Mouse (Mus musculus) hindbrain, postnatal 0 days (tissue): ENCODE data around the gene Ccdc121. TPM values are rescaled to one million over a fixed set of nuclear protein-coding genes. Genes with fewer than 3 reads are reported as not detected.

Experiments used
- ATAC-seq: fragments of 200-750 bp; cut with Nextera tagmentation; 2 replicates; pipeline ENCODE4 v1.8.0; 2017; ENCODE audit warnings: mild to moderate bottlenecking, moderate TSS enrichment, moderate library complexity
- DNase-seq: peaks from one replicate; pipeline ENCODE4 v3.0.0-alpha.2; 2015; ENCODE audit warnings: low spot score
- H3K27ac ChIP-seq: fragments of 300-500 bp; sonication (generic); 2 replicates; pipeline ENCODE4 v1.5.1; 2014; ENCODE audit warnings: mild to moderate bottlenecking
- H3K27me3 ChIP-seq: fragments of 300-500 bp; sonication (generic); 2 replicates; pipeline ENCODE4 v1.6.1; 2014; ENCODE audit warnings: low read length, mixed read lengths; ENCODE audit not compliant: insufficient read depth
- H3K36me3 ChIP-seq: fragments of 300-500 bp; sonication (generic); 2 replicates; pipeline ENCODE4 v1.6.1; 2014; ENCODE audit warnings: low read length, mixed read lengths; ENCODE audit not compliant: insufficient read depth
- H3K4me1 ChIP-seq: fragments of 300-500 bp; sonication (generic); 2 replicates; pipeline ENCODE4 v1.6.1; 2014; ENCODE audit warnings: antibody characterized with exemption, low read length, mixed read lengths; ENCODE audit not compliant: insufficient read depth
- H3K4me2 ChIP-seq: fragments of 300-500 bp; sonication (generic); 2 replicates; pipeline ENCODE4 v1.6.1; 2014; ENCODE audit warnings: low read depth, mild to moderate bottlenecking, low read length, moderate library complexity, mixed read lengths
- H3K4me3 ChIP-seq: fragments of 300-500 bp; sonication (generic); 2 replicates; pipeline ENCODE4 v1.5.1; 2014; ENCODE audit warnings: low read length
- H3K9ac ChIP-seq: fragments of 300-500 bp; sonication (generic); replicated peaks from 2 replicates; pipeline ENCODE4 v1.6.1; 2014; ENCODE audit warnings: mild to moderate bottlenecking, low read length, moderate library complexity, mixed read lengths
- H3K9me3 ChIP-seq: fragments of 300-500 bp; sonication (generic); 2 replicates; pipeline ENCODE4 v1.6.1; 2016; ENCODE audit warnings: low read length, mixed read lengths
- CTCF ChIP-seq: IDR thresholded peaks from 2 replicates; pipeline ENCODE4 v1.5.1; 2016; ENCODE audit warnings: antibody characterized with exemption, control low read depth, low read depth
- WGBS: fragments of 180-500 bp; shearing (Covaris S2); extraction: QIAGEN DNeasy Blood & Tissue Kit; methylation state at CpG from one replicate; pipeline ENCODE4 v1.1.7; 2014; 5-methylcytosine and 5-hydroxymethylcytosine counted together
- polyA plus RNA-seq: library from polyadenylated mRNA; unstranded; fragments of >200 nt; fragmentation: Nextera tagmentation; extraction: Ambion mirVana; gene quantifications from 2 replicates; pipeline ENCODE4 v1.2.1, GENCODE M21; 2015
- total RNA-seq: library from RNA; depleted of rRNA; stranded (reverse); fragments of >200 nt; gene quantifications from 2 replicates; pipeline ENCODE4 v1.2.3, GENCODE M21; 2014; rRNA removed

Gene Ccdc121
- total RNA-seq: 0.16 TPM in 1 of 2 replicates, not detected in the other
- polyA plus RNA-seq: 0.25 TPM in 2 replicates

DNA sequence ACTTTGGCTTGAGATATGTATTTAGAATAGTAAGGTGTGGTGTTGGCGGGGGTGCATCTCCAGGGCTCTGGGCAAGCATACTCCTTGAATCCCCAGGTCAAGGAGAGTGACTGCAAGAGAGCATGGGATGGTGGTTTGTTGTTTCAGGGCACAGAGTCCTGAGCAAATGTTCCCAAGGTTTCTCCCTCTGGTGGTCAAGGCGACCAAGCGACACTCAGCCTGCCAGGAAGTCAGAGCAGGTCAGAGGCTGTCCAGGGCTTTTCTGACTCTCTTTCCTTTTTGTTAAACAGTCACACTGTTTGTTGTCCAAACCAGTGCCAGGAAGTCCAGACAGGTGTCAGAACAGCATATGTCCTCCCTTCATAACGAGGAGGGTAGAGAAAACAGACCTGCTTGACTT lies at the start of gene Ccdc121:
Gene Ccdc121 (minus strand): TSS at position 145 of the 400 bp plus-strand sequence.
- DNase-seq (peak; percentile 22), ATAC-seq (no peak)
- no peaks in the 10 kb centered on the region for H3K9me3 ChIP-seq
- H3K27me3 ChIP-seq: no peaks in the 10 kb centered on the region
- no peak within 1 kb of the TSS for H3K4me3 ChIP-seq
- H3K9ac ChIP-seq: no peak within 1 kb of the TSS
- WGBS: 53% methylated on average over 4 of the region's 4 CpGs
- no peaks in the 10 kb centered on the region for H3K4me1 ChIP-seq
- no peaks in the 10 kb centered on the region for H3K36me3 ChIP-seq
- H3K27ac ChIP-seq: no peak within 1 kb of the TSS
- H3K4me2 ChIP-seq: no peak within 1 kb of the TSS
- TF ChIP-seq CTCF: peak; percentile 67

DNA sequence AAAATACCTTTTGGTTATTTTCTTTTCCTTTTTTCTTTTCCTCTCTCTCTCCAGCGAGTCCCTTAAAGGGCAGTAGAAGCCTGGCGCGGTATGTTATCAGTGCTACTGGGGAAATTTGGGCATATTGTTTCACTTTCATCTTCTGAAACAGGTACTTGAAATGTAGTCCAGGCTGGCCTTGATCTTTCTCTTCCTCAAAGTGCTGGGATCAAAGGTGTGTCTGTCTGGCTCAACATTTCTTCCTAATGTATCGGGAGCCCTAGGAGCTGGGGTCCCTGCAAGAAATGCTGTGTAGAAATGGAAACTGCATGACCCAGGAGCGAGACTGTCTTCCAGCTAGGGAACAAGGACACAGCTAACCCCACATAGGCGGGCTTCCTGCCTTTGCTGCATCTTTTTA lies 49.1 kb upstream of the Ccdc121 start:
- DNase-seq (no peak), ATAC-seq (no peak)
- no peaks in the 10 kb centered on the region for H3K9me3 ChIP-seq
- H3K4me3 ChIP-seq: no peak overlapping the region
- H3K4me2 ChIP-seq: no peak overlapping the region
- no peak overlapping the region for H3K27ac ChIP-seq
- no peak for TF ChIP-seq CTCF
- H3K27me3 ChIP-seq: no peaks in the 10 kb centered on the region
- no peak overlapping the region for H3K9ac ChIP-seq
- H3K36me3 ChIP-seq: no peaks in the 10 kb centered on the region
- 91% methylated on average over 6 of the region's 6 CpGs for WGBS
- H3K4me1 ChIP-seq: peaks cover 8% of the 10 kb centered on the region; the same call in 1 of the 2 replicates

DNA sequence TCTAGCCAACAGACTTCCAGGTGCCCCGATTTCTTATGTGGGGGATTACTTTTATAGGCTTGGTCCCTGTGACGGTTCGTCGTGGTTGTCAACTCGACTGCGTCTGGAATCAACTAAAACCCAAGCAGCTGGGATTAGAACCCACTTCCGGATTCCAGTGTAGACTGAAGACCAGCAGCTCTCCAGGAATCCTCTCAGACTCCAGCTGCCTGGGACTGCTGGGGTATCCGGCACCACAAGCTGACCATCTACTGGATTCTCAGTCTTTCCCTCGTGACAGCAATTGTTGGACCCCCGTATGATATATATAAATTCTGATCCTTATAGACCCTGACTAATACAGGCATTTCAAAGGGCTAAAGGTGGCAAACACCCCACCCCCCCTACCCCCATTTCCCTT lies 48.4 kb upstream of the Ccdc121 start:
- peaks cover 8% of the 10 kb centered on the region; the same call in 1 of the 2 replicates for H3K4me1 ChIP-seq
- no peak overlapping the region for H3K4me3 ChIP-seq
- DNase-seq (no peak), ATAC-seq (no peak)
- no peak for TF ChIP-seq CTCF
- H3K27me3 ChIP-seq: no peaks in the 10 kb centered on the region
- no peaks in the 10 kb centered on the region for H3K9me3 ChIP-seq
- WGBS: 79% methylated on average over 10 of the region's 10 CpGs
- H3K36me3 ChIP-seq: no peaks in the 10 kb centered on the region
- no peak overlapping the region for H3K9ac ChIP-seq
- H3K4me2 ChIP-seq: no peak overlapping the region
- no peak overlapping the region for H3K27ac ChIP-seq

DNA sequence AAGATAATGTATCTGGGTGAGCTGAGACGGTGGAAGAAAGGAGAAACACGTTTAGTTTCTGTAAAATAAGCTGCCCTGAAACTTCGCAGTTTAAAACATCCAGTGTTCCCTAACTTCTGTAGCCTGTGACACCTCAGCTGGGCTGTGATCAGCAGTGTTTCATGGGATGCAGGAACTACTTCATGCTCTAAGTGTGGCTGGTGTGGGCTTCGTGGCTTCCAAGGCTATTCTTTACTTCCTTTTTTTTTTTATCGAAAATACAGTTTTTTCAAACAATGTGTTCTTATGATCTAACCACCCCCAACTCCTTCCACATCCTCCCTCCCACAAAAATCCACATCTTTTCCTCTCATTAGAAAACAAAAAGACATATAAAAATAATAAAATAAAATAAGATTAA lies 44.2 kb upstream of the Ccdc121 start:
- TF ChIP-seq CTCF: no peak
- DNase-seq: no peak
- whole genome bisulfite sequencing: 90% methylated on average over 5 of the region's 5 CpGs
- Histone ChIP-seq H3K27ac (no peak overlapping the region), H3K4me2 (no peak overlapping the region), H3K4me1 (peaks cover 9% of the 10 kb centered on the region), H3K36me3 (no peaks in the 10 kb centered on the region), H3K9me3 (no peaks in the 10 kb centered on the region), H3K27me3 (no peaks in the 10 kb centered on the region), H3K4me3 (no peak overlapping the region), H3K9ac (no peak overlapping the region)
- ATAC-seq: no peak

DNA sequence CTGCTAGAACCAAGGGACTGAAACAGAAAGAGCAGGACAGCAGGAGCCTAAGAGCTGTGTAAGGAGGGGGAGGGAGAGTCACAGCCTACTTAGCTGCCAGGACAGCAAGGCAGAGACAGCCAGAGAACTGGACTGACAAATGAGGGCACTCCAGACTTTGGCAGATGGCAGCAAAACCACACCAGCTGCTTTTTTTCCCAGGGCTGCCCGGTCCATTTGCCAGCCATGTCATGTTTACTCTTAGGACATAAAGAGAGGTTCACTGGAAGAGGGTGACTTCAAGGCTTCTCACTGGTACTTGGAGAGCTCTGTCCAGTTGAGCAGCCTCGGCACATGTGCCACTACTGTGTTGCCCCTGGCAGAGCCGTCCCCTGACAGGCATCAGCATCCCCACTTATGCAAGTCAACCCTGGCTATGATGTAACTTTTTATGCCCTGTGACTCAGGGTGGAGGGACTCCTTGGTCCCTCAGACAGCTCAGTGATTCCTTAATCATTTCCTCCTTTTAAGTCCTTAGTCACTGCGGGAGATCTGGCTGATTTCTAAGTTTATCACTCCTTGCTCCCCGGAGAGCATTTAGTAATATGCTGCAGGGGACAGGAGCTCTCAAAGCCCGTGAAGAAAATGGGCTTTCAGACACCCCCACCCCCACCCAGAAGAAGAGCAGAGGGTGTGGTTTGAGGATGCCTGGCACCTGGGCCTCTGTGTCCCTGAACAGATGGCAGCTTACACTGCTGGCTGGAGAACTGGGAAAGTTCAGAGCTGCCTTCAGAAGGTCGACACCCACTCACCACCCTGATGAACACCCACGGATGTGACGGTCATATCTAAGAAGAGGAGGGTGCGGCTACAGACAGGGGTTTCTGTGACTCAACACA lies 41.5 kb upstream of the Ccdc121 start:
- ATAC-seq (peak; percentile 96), DNase-seq (peak; percentile 85)
- Histone ChIP-seq H3K9me3 (no peaks in the 10 kb centered on the region), H3K4me2 (0 out of 2 replicates have a peak overlapping the region, but pooled peaks have one; percentile 5), H3K4me1 (peaks cover 9% of the 10 kb centered on the region), H3K27ac (peak overlapping the region; percentile 20; the same call in 1 of the 2 replicates), H3K9ac (no peak overlapping the region), H3K4me3 (no peak overlapping the region), H3K27me3 (no peaks in the 10 kb centered on the region), H3K36me3 (no peaks in the 10 kb centered on the region)
- no peak for TF ChIP-seq CTCF
- WGBS: 27% methylated on average over 10 of the region's 10 CpGs

DNA sequence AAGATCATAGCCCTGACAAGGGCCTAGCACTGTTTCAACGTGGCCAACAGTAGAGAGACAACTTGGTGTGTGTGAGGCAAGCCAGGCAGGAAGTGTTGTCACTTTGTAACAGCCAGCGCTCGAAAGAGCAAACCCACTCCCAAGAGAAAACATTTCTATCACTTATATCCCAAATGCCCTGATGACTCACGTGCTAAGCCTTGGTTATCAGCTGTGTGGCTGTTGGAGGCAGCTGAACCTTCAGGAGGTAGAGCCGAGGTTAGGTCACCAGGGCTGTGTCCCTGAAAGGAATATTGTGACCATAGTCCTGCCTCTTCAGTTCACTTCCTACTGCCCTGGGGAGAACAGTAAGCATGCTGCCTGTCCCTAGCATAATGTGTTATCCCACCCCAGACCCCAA lies 39.6 kb upstream of the Ccdc121 start:
- TF ChIP-seq CTCF: no peak
- Histone ChIP-seq H3K36me3 (no peaks in the 10 kb centered on the region), H3K4me1 (peaks cover 9% of the 10 kb centered on the region), H3K9me3 (no peaks in the 10 kb centered on the region), H3K27ac (no peak overlapping the region), H3K9ac (no peak overlapping the region), H3K27me3 (no peaks in the 10 kb centered on the region), H3K4me2 (no peak overlapping the region), H3K4me3 (no peak overlapping the region)
- DNase-seq (no peak), ATAC-seq (no peak)
- 70% methylated on average over 5 of the region's 5 CpGs for WGBS

DNA sequence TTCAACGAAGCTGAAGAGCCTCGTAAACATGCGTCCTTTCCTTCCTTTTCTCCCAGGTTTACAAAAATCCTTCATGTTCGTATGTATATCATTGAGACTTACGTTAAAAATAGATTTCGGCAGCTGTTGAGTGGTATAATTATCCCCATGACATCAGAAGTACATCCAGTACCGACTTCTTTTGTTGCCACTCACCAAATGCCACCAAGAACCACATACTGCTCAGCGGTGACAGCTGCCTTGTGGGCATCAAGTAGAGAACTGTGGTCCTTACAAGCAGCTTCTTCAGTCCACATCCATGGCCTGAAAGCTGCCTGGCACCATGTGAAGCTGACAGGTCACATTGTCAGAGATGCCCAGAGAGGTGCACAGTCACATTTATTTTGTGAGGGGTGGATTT lies 38.7 kb upstream of the Ccdc121 start:
- Histone ChIP-seq H3K9me3 (no peaks in the 10 kb centered on the region), H3K27ac (no peak overlapping the region), H3K4me1 (peaks cover 9% of the 10 kb centered on the region), H3K4me2 (no peak overlapping the region), H3K4me3 (no peak overlapping the region), H3K9ac (no peak overlapping the region), H3K36me3 (no peaks in the 10 kb centered on the region), H3K27me3 (no peaks in the 10 kb centered on the region)
- TF ChIP-seq CTCF: no peak
- WGBS: 82% methylated on average over 8 of the region's 8 CpGs
- ATAC-seq (no peak), DNase-seq (no peak)
